Mouse (Mus musculus) kidney, embryonic 15.5 days (tissue): Measurements from ENCODE around the gene Rft1. TPM values are rescaled to one million over a fixed set of nuclear protein-coding genes. Genes with fewer than 3 reads are reported as not detected.
"Not testable (repeated sequence)": the region's sequence is repeated elsewhere in the genome, so short reads cannot be mapped to it uniquely, and the experiment has no call there.

Experiments used
- ATAC-seq: fragments of 200-750 bp; cut with Nextera tagmentation; replicated peaks from 2 replicates; pipeline ENCODE4 v1.8.0; 2017; ENCODE audit warnings: moderate TSS enrichment; ENCODE audit not compliant: low FRiP score
- H3K27ac ChIP-seq: fragments of 300-500 bp; sonication (generic); 2 replicates; pipeline ENCODE4 v1.5.1; 2015; ENCODE audit warnings: mild to moderate bottlenecking, inconsistent platforms
- H3K27me3 ChIP-seq: fragments of 300-500 bp; sonication (generic); 2 replicates; pipeline ENCODE4 v1.6.1; 2015; ENCODE audit warnings: inconsistent platforms
- H3K36me3 ChIP-seq: fragments of 300-500 bp; sonication (generic); 2 replicates; pipeline ENCODE4 v1.6.1; 2015; ENCODE audit warnings: inconsistent platforms
- H3K4me1 ChIP-seq: fragments of 300-500 bp; sonication (generic); 2 replicates; pipeline ENCODE4 v1.6.1; 2015; ENCODE audit warnings: inconsistent platforms
- H3K4me2 ChIP-seq: fragments of 300-500 bp; sonication (generic); 2 replicates; pipeline ENCODE4 v1.6.1; 2015; ENCODE audit warnings: moderate library complexity, mild to moderate bottlenecking, inconsistent platforms
- H3K4me3 ChIP-seq: fragments of 300-500 bp; sonication (generic); replicated peaks from 2 replicates; pipeline ENCODE4 v1.5.1; 2015; ENCODE audit warnings: mild to moderate bottlenecking, inconsistent platforms
- H3K9ac ChIP-seq: fragments of 300-500 bp; sonication (generic); 2 replicates; pipeline ENCODE4 v1.6.1; 2015; ENCODE audit warnings: mild to moderate bottlenecking, inconsistent platforms
- H3K9me3 ChIP-seq: fragments of 300-500 bp; sonication (generic); replicated peaks from 2 replicates; pipeline ENCODE4 v1.6.1; 2016; ENCODE audit warnings: inconsistent platforms
- WGBS: fragments of 180-500 bp; shearing (Covaris S2); methylation state at CpG from one replicate; pipeline ENCODE4 v1.1.7; 2015; ENCODE audit warnings: mixed read lengths; 5-methylcytosine and 5-hydroxymethylcytosine counted together
- polyA plus RNA-seq: library from polyadenylated mRNA; unstranded; fragments of >200 nt; fragmentation: Nextera tagmentation; extraction: Ambion mirVana; gene quantifications from 2 replicates; pipeline ENCODE4 v1.2.1, GENCODE M21; 2015

The Rft1 gene
- polyA plus RNA-seq, 1 experiment from 2014 or later = 20.2 TPM

- H3K4me1 ChIP-seq = peaks cover 13% of the 10 kb centered on the region
- no peaks in the 10 kb centered on the region for H3K36me3 ChIP-seq
- peak overlapping the region; percentile 93 for H3K4me3 ChIP-seq
- peaks cover 13% of the 10 kb centered on the region for H3K27me3 ChIP-seq
- H3K9me3 ChIP-seq = no peaks in the 10 kb centered on the region
- 1% methylated on average over 43 of the region's 68 CpGs for WGBS
- H3K9ac ChIP-seq = peak overlapping the region; percentile 73
- peak; percentile 88 for ATAC-seq
- peak overlapping the region; percentile 95 for H3K27ac ChIP-seq
- peak overlapping the region; percentile 94 for H3K4me2 ChIP-seq
These were observed 61.5 kb downstream of the Rft1 start for GRCm38 (mm10) chr14:30715618-30716050.

- peaks cover 13% of the 10 kb centered on the region for H3K4me1 ChIP-seq
- peak overlapping the region; percentile 94 for H3K4me2 ChIP-seq
- under 1% methylated on average over 77 of the region's 106 CpGs for WGBS
- ATAC-seq = peak; percentile 69
- H3K9me3 ChIP-seq = no peaks in the 10 kb centered on the region
- peak overlapping the region; percentile 93 for H3K4me3 ChIP-seq
- no peaks in the 10 kb centered on the region for H3K36me3 ChIP-seq
- peaks cover 13% of the 10 kb centered on the region for H3K27me3 ChIP-seq
- H3K9ac ChIP-seq = peak overlapping the region; percentile 73
- H3K27ac ChIP-seq = peak overlapping the region; percentile 95
These were observed 62.1 kb downstream of the Rft1 start for GRCm38 (mm10) chr14:30716051-30716952.

- 9% methylated on average over 7 of the region's 7 CpGs for WGBS
- peak overlapping the region; percentile 93 for H3K4me3 ChIP-seq
- ATAC-seq = no peak
- H3K9me3 ChIP-seq = no peaks in the 10 kb centered on the region
- peak overlapping the region; percentile 73; the same call in 1 of the 2 replicates for H3K9ac ChIP-seq
- peaks cover 13% of the 10 kb centered on the region for H3K27me3 ChIP-seq
- H3K4me1 ChIP-seq = peaks cover 13% of the 10 kb centered on the region
- H3K27ac ChIP-seq = no peak overlapping the region
- peak overlapping the region; percentile 94 for H3K4me2 ChIP-seq
- no peaks in the 10 kb centered on the region for H3K36me3 ChIP-seq
These were observed 62.8 kb downstream of the Rft1 start for GRCm38 (mm10) chr14:30716953-30717285.

GRCm38 (mm10) chr14:30718696-30719095 lies 64.5 kb downstream of the Rft1 start:
- H3K27ac ChIP-seq, H3K36me3 ChIP-seq, H3K4me3 ChIP-seq, ATAC-seq, H3K9me3 ChIP-seq, H3K9ac ChIP-seq, H3K4me2 ChIP-seq: not testable (repeated sequence)
- Histone ChIP-seq H3K4me1 (peaks cover 13% of the 10 kb centered on the region), H3K27me3 (peaks cover 13% of the 10 kb centered on the region)
- 89% methylated on average over 1 of the region's 1 CpGs for WGBS

- Histone ChIP-seq H3K27ac (no peak overlapping the region), H3K4me2 (no peak overlapping the region), H3K9me3 (no peaks in the 10 kb centered on the region), H3K4me1 (peaks cover 13% of the 10 kb centered on the region), H3K9ac (no peak overlapping the region), H3K27me3 (peaks cover 8% of the 10 kb centered on the region), H3K4me3 (no peak overlapping the region), H3K36me3 (no peaks in the 10 kb centered on the region)
- ATAC-seq = no peak
- WGBS = 88% methylated on average over 1 of the region's 1 CpGs
These were observed 65.4 kb downstream of the Rft1 start for GRCm38 (mm10) chr14:30719514-30719913.

- Histone ChIP-seq H3K4me2 (no peak overlapping the region), H3K27me3 (no peaks in the 10 kb centered on the region), H3K36me3 (no peaks in the 10 kb centered on the region), H3K27ac (no peak overlapping the region), H3K9me3 (no peaks in the 10 kb centered on the region), H3K9ac (no peak overlapping the region), H3K4me3 (no peak overlapping the region), H3K4me1 (peaks cover 5% of the 10 kb centered on the region; the same call in 1 of the 2 replicates)
- no peak for ATAC-seq
- 78% methylated on average over 1 of the region's 1 CpGs for WGBS
These were observed 67.7 kb downstream of the Rft1 start for GRCm38 (mm10) chr14:30721850-30722249.

- H3K27me3 ChIP-seq = no peaks in the 10 kb centered on the region
- no peaks in the 10 kb centered on the region for H3K36me3 ChIP-seq
- H3K27ac ChIP-seq = no peak overlapping the region
- 76% methylated on average over 5 of the region's 5 CpGs for WGBS
- peaks cover 2% of the 10 kb centered on the region; the same call in 1 of the 2 replicates for H3K4me1 ChIP-seq
- no peaks in the 10 kb centered on the region for H3K9me3 ChIP-seq
- ATAC-seq = no peak
- no peak overlapping the region for H3K9ac ChIP-seq
- H3K4me3 ChIP-seq = no peak overlapping the region
- H3K4me2 ChIP-seq = no peak overlapping the region
These were observed 68.2 kb downstream of the Rft1 start for GRCm38 (mm10) chr14:30722406-30722805.

- Histone ChIP-seq H3K9ac (no peak overlapping the region), H3K4me3 (no peak overlapping the region), H3K27ac (no peak overlapping the region), H3K36me3 (no peaks in the 10 kb centered on the region), H3K4me1 (0 out of 2 replicates have a peak, but pooled peaks cover 2% of the 10 kb centered on the region), H3K9me3 (no peaks in the 10 kb centered on the region), H3K27me3 (no peaks in the 10 kb centered on the region), H3K4me2 (no peak overlapping the region)
- no peak for ATAC-seq
- 76% methylated on average over 3 of the region's 3 CpGs for WGBS
These were observed 77.7 kb downstream of the Rft1 start for GRCm38 (mm10) chr14:30731896-30732295.

- H3K9ac ChIP-seq = no peak overlapping the region
- WGBS = 95% methylated on average over 5 of the region's 5 CpGs
- no peak overlapping the region for H3K4me3 ChIP-seq
- no peak for ATAC-seq
- no peak overlapping the region for H3K4me2 ChIP-seq
- H3K4me1 ChIP-seq = 0 out of 2 replicates have a peak, but pooled peaks cover 2% of the 10 kb centered on the region
- no peaks in the 10 kb centered on the region for H3K27me3 ChIP-seq
- no peaks in the 10 kb centered on the region for H3K9me3 ChIP-seq
- no peaks in the 10 kb centered on the region for H3K36me3 ChIP-seq
- no peak overlapping the region for H3K27ac ChIP-seq
These were observed 80.5 kb downstream of the Rft1 start for GRCm38 (mm10) chr14:30734665-30735064.

- no peak overlapping the region for H3K27ac ChIP-seq
- no peak overlapping the region for H3K4me2 ChIP-seq
- no peaks in the 10 kb centered on the region for H3K36me3 ChIP-seq
- 43% methylated on average over 3 of the region's 3 CpGs for WGBS
- H3K4me3 ChIP-seq = no peak overlapping the region
- ATAC-seq = no peak
- H3K27me3 ChIP-seq = no peaks in the 10 kb centered on the region
- no peak overlapping the region for H3K9ac ChIP-seq
- H3K4me1 ChIP-seq = 0 out of 2 replicates have a peak, but pooled peaks cover 2% of the 10 kb centered on the region
- H3K9me3 ChIP-seq = no peaks in the 10 kb centered on the region
These were observed 81.7 kb downstream of the Rft1 start for GRCm38 (mm10) chr14:30735810-30736209.

- no peak for ATAC-seq
- Histone ChIP-seq H3K36me3 (no peaks in the 10 kb centered on the region), H3K4me2 (no peak overlapping the region), H3K27ac (no peak overlapping the region), H3K4me1 (0 out of 2 replicates have a peak, but pooled peaks cover 2% of the 10 kb centered on the region), H3K9me3 (no peaks in the 10 kb centered on the region), H3K9ac (no peak overlapping the region), H3K27me3 (no peaks in the 10 kb centered on the region), H3K4me3 (no peak overlapping the region)
- WGBS = 77% methylated on average over 1 of the region's 1 CpGs
These were observed 82.3 kb downstream of the Rft1 start for GRCm38 (mm10) chr14:30736413-30736812.
